Mouse (Mus musculus): Measurements from ENCODE around the gene Cntnap2.
A peak's percentile ranks its signal among the peaks of the same experiment; 100 is the strongest.
"Not testable (repeated sequence)": the region's sequence is repeated elsewhere in the genome, so short reads cannot be mapped to it uniquely, and the experiment has no call there.

Gene Cntnap2

GRCm38 (mm10) chr6:47175356-47176156, 2116.4 kb downstream of the Cntnap2 start:
- not testable (repeated sequence) for DNase-seq (ENCODE audit: low spot score in 2 of 2)

DNA sequence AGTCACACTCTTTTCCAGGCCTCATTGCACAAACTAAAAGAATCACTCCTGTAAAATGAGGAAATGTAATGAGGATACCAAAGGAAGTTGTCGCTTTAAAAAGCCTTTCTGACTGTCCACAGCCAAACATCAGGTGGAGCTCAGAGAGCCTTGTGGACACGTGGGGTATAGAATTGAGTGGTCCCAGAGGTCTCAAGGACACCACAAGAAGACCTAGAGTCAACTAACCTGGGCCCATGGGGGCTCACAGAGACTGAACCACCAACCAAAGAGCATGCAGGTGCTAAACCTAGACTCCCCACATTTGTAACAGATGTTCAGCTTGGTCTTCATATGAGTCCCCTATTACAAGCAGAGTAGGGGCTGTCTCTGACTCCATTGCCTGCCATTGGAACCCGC, 2117.0 kb downstream of the Cntnap2 start:
- not testable (repeated sequence) for DNase-seq (ENCODE audit: low spot score in 2 of 2)

GRCm38 (mm10) chr6:47181372-47181771, 2122.2 kb downstream of the Cntnap2 start:
- not testable (repeated sequence) for DNase-seq (ENCODE audit: low spot score in 2 of 2)

- no peak for DNase-seq (ENCODE audit: low spot score in 2 of 2)
Observed at GRCm38 (mm10) chr6:47182252-47182651, 2123.1 kb downstream of the Cntnap2 start.

GRCm38 (mm10) chr6:47182756-47183155, 2123.6 kb downstream of the Cntnap2 start:
- no peak for DNase-seq (ENCODE audit: low spot score in 2 of 2)

GRCm38 (mm10) chr6:47183850-47184249, 2124.7 kb downstream of the Cntnap2 start:
- not testable (repeated sequence) for DNase-seq (ENCODE audit: low spot score in 2 of 2)

DNA sequence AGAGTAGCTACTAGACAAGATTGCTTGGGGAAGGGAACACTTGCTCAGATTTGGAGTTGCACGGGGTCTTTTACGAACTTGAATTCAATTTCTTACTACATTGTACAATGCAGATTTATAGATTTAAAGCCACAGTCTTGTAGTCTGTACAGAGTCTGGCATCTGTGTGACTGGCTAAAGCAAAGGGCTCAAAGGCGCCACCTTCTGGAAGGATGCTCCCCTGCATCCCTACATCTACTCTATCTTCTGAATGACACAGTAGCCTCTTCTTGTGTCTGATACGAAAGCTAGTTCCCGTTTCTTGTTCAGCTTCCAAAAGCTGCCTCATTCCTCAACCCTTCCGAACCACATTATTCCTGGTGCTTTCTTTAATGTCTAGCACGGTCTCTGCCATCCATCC, 2129.0 kb downstream of the Cntnap2 start:
- DNase-seq (ENCODE audit: low spot score in 2 of 2): peak in 1 of 2 experiments; percentile 21

- not testable (repeated sequence) for DNase-seq (ENCODE audit: low spot score in 2 of 2)
Observed at GRCm38 (mm10) chr6:47188596-47188995, 2129.4 kb downstream of the Cntnap2 start.

- DNase-seq (ENCODE audit: low spot score in 2 of 2): no peak
Observed at GRCm38 (mm10) chr6:47190282-47190681, 2131.1 kb downstream of the Cntnap2 start.

- DNase-seq (ENCODE audit: low spot score in 2 of 2): peak in 1 of 2 experiments; percentile 36
Observed at GRCm38 (mm10) chr6:47191277-47191800, 2132.2 kb downstream of the Cntnap2 start.

- DNase-seq (ENCODE audit: low spot score in 2 of 2): no peak
Observed at GRCm38 (mm10) chr6:47191940-47192339, 2132.8 kb downstream of the Cntnap2 start.

DNA sequence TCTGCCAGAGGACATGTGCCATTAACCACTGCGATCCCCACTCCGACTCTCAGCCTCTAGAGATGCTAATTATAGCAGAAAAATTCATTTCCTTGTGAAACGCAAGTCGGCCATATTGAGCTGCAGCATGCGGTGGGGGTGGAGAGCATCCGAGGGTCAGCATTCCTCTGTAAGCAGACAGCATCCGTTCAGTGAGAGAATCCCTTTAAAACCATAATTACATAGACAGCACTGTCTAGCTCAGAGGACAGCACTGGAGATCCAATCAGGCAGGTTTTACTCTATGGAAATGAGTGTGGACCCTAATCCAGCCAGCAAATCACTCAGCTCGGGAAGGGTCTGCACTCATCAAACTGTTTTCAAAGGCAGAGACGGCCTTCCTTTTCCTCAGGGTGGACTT, 2133.3 kb downstream of the Cntnap2 start:
- DNase-seq (ENCODE audit: low spot score in 2 of 2): no peak

DNA sequence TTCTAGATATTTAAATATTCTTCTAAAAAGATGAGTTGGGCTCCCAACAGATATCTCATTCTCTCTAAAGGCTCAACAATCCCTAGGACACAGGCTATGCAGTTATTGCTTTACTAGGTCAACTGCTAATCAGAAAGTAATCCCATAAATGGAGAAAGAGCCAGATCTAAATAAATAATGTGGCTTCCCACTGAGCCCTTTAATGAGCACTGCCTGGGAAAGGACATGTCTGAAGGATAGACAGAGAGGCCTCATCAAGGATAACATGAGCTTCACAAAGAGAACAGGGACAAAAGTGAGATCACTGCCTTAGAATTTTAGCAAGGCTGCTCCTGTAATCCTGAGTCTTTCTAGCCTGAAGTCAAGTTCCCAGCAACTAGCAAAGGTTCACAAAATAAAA, 2138.4 kb downstream of the Cntnap2 start:
- no peak for DNase-seq (ENCODE audit: low spot score in 2 of 2)

- DNase-seq (ENCODE audit: low spot score in 2 of 2): no peak
Observed at GRCm38 (mm10) chr6:47200671-47201070, 2141.5 kb downstream of the Cntnap2 start.

- no peak for DNase-seq (ENCODE audit: low spot score in 2 of 2)
Observed at GRCm38 (mm10) chr6:47208031-47208430, 2148.9 kb downstream of the Cntnap2 start.

DNA sequence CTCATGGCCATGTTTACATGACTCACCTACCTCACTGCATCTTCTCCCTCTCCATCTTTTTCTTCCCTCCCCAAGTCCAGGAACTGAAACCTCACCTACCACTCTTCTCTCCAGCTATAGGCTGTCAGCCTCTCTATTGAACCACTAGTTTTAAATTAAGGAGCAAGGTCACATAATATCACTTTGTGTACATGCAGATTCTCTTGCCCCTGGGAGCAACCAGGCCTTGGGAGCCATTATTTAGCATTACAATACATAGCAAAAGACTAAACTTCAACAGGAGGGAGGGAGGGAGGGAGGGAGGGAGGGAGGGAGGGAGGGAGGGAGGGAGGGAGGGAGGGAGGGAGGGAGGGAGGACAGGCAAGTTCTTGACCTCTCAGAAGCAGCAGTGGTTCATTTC, 2155.6 kb downstream of the Cntnap2 start:
- no peak for DNase-seq (ENCODE audit: low spot score in 2 of 2)

GRCm38 (mm10) chr6:47223578-47223977, 2164.4 kb downstream of the Cntnap2 start:
- not testable (repeated sequence) for DNase-seq (ENCODE audit: low spot score in 2 of 2)

- not testable (repeated sequence) for DNase-seq (ENCODE audit: low spot score in 2 of 2)
Observed at GRCm38 (mm10) chr6:47225391-47225790, 2166.2 kb downstream of the Cntnap2 start.

- no peak for DNase-seq (ENCODE audit: low spot score in 2 of 2)
Observed at GRCm38 (mm10) chr6:47227601-47228000, 2168.4 kb downstream of the Cntnap2 start.

- no peak for DNase-seq (ENCODE audit: low spot score in 2 of 2)
Observed at GRCm38 (mm10) chr6:47228676-47229317, 2169.6 kb downstream of the Cntnap2 start.

- DNase-seq (ENCODE audit: low spot score in 2 of 2): no peak
Observed at GRCm38 (mm10) chr6:47231513-47231912, 2172.4 kb downstream of the Cntnap2 start.

DNA sequence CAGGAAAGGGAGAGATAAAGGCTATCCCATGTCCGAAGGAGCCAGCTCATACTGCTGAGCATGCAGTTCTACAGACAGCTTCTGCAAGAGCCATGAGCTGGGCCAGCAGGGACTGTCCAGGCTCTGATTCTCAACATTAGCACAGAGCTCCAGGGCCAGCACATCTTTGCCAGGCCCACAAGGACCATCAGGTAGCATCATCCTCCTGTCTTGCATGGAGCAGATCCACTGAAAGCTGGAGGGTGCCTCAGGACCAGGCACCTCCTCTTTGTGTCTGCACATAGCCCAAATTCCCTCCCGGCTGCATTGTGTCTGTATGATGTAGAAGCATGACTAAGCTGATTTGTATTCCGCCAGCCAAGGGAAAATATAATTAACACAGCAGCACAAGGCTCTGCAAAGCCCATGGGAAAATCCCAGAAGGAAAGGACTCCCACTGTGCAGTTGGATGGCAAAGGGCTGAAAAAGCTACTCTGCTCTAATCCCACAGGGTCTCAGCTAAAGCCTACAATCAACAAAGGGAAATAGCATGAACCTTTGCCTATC, 2180.3 kb downstream of the Cntnap2 start:
- DNase-seq (ENCODE audit: low spot score in 2 of 2): no peak

GRCm38 (mm10) chr6:47241379-47241778, 2182.2 kb downstream of the Cntnap2 start:
- DNase-seq (ENCODE audit: low spot score in 2 of 2): no peak

All from natural killer cell, adult 2 months (primary cell).